Mouse (Mus musculus) yolk sac, embryonic 10.5 days (tissue): ENCODE measurements around the gene Gtf2h3.

Source experiments
- DNase-seq: peaks from one replicate; pipeline ENCODE4 v3.0.0-alpha.2; 2017; ENCODE audit warnings: low spot score

The Gtf2h3 gene

GRCm38 (mm10) chr5:124637300-124637699, 58.4 kb downstream of the Gtf2h3 start:
- DNase-seq: no peak

GRCm38 (mm10) chr5:124637836-124638235, 58.9 kb downstream of the Gtf2h3 start:
- DNase-seq: no peak
